Mouse (Mus musculus): Measurements from ENCODE around the gene Polr3g.
"Not testable (repeated sequence)": the region's sequence is repeated elsewhere in the genome, so short reads cannot be mapped to it uniquely, and the experiment has no call there.

Gene Polr3g

GRCm38 (mm10) chr13:81684884-81685283, 25.9 kb downstream of the Polr3g start:
- no peak for DNase-seq

- no peak for DNase-seq
These were observed 26.6 kb downstream of the Polr3g start for GRCm38 (mm10) chr13:81684258-81684657.

DNA sequence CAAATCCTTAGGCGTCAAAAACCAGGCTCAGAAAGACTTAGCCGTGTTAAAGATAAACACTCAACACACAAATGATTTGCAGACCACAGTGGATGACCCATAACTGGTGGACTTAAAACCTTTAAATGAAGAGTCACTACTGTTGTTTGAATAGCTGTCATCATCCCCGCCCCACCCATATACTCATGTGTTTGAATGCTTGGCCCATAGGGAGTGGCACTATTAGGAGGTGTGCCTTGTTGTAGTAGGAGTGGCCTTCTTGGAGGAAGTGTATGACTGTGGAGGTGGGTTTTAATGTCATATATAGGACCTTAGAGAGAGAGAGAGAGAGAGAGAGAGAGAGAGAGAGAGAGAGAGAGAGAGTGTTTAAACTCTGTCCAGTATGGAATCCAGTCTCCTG, 27.7 kb downstream of the Polr3g start:
- no peak for DNase-seq

DNA sequence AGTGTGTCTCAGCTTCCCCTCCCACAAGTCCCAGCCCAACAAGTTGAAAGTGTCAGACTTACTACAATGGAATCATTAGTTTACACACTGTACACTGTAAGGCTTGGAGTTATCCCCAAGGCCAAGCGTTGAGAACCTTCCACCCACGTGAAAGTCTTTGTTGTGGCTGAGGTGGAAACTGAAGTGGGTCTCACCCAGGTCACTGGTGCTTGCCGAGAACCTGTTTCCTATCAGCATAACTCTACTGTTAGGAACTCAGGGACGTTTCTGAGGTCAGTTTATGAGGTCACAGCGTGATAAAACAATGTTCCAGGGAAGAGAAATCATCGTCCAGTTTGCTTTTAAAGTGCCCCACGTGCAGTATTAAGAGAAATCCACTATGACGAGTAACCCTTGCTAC, 35.5 kb downstream of the Polr3g start:
- DNase-seq = no peak

DNA sequence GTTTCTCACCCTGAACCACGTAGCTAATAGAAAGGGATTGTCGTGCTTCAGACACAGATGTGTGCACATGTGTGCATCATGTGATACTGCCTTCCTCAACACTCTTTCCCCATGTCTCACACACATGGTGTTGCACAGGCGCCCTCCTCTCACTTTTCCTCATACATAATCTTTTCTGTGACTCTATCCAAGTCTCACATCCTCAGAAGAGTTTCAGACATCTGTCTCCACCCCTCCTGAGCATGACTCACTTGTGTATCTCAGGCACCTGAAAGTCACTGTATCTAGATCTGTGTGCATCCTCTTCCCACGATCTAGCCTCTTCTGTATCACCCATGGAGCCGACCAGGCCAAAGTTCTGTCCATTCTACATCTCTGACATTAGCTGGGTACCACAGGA, 43.1 kb downstream of the Polr3g start:
- no peak for DNase-seq

- DNase-seq = no peak
These were observed 46.5 kb downstream of the Polr3g start for GRCm38 (mm10) chr13:81664331-81664698.

DNA sequence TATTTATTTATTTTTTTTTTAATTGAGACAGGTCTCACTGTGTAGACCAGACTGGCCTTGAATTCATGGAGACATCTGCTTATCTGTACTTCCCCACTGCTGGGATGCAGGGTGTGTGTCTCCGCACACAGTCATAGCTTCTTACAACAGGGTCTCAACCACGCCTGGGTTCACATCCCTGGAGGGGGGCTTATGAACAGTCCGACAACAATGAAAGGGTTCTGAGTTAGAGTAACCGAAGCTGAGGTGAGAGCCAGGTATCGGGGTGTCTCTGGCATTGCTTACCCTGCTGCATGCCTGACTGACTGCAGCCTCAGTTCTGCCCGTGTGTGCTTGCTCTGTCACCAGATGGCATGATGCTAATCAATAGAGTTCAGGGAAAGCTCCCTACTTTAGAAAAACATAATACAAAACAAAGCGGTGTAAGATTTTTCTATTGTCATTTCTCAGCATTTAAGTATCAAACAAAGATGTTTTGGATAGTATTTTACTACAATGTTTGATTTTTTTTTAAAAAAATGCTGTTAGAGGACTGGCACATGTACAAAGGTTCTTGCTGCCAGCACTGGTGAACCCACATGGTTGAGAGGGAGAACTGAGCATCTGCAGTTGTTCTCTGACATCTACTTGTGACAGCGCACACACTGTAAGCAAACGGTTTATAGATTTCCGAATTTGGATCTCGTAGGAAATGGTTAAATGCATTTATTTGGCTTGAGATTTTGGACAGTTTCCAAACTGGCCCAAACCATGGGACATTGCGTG, 47.1 kb downstream of the Polr3g start:
- DNase-seq = no peak

GRCm38 (mm10) chr13:81658053-81658752, 52.6 kb downstream of the Polr3g start:
- no peak for DNase-seq

DNA sequence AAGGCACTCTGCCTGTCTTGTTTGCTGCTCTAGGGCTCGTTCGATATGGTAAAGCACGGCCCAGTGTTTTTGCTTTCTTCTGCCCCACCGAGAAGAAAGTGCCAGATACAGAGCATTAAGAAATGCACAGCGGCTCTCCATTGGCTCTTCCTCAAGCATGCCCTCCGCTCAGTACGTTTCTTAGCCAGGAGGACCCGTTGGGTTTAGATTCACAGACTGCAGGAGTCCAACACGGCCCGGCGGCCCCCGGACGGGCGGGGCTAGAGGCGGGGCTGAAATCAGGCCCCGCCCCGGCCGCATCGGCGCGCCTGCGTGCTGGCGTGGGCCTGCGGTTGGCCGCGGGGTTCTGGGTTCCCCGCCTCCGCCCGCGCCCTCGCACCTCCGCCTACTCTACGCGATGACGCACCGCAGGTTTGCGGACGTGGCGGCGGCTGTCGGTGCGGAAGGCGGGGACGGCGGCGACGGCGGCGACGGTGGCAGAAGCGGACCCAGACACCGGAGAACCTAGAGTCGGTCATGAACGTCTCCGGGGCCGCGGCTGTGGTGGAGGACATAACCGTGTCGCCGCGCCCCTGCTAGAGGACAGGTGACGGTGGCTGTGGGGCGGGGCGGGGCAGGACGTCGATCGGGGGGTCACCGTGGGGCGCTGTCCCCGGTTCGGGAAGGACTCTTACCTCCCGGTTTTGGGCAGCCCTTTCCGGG, 53.3 kb downstream of the Polr3g start, which contains the start of gene Lysmd3:
Lysmd3 (plus strand) TSS at position 313 of the 702 bp plus-strand sequence.
- DNase-seq = peak; percentile 97

GRCm38 (mm10) chr13:81657008-81657350, 53.8 kb downstream of the Polr3g start:
- DNase-seq = no peak

DNA sequence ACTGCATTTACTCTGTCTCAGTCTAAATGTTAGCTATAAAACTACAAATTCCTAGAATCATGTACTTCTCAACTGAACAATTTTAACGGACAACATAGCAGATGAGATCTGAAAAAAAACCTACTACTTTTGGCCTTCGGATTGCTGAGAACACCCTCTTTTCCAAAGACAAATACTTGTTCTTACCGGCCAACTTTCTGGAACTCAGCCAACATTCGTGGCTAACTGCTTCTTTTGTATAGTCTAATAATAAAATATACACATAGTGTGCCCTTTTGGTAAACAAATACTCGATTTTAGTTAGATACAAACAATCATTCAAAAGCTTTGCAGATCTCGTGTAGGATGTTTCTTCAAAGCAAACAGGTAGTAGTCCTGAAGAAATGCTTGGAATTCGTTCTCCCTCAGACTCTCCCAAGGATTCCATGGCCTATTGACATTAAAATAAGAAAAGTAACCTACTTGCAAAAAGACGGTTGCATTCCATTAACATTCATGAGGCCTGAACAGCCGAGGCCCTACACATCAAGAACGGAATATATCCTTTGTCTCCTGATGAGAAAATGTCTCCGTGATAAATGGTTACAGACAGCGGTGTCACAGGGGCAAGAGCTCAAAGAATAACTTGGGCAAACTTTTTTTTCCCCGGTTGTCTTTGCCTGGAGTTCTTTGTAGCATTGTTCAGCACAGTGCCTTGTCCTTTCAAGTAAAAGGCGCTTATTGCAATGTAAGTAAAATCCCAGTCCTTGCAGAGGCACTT, 54.5 kb downstream of the Polr3g start:
- DNase-seq = peak; percentile 34

DNA sequence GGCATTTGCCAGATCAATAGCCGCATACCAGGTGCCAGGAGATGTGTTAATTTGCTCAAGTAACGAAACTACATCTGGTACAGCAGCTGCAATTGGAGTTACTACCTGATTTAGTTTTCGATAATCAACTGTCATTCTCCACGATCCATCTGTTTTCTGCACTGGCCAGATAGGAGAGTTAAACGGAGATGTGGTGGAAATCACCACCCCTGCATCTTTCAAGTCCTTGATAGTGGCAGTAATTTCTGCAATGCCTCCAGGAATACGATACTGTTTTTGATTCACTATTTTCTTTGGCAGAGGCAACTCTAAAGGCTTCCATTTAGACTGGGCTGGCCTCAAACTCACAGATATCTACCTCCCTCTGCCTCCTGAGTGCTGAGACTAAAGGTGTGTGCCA, 60.4 kb downstream of the Polr3g start:
- DNase-seq = not testable (repeated sequence)

GRCm38 (mm10) chr13:81646348-81646747, 64.5 kb downstream of the Polr3g start:
- DNase-seq = no peak

- no peak for DNase-seq
These were observed 66.7 kb downstream of the Polr3g start for GRCm38 (mm10) chr13:81644047-81644565.

GRCm38 (mm10) chr13:81642491-81643149, 68.2 kb downstream of the Polr3g start:
- DNase-seq = no peak

GRCm38 (mm10) chr13:81641289-81642045, 69.3 kb downstream of the Polr3g start:
- peak; percentile 67 for DNase-seq

DNA sequence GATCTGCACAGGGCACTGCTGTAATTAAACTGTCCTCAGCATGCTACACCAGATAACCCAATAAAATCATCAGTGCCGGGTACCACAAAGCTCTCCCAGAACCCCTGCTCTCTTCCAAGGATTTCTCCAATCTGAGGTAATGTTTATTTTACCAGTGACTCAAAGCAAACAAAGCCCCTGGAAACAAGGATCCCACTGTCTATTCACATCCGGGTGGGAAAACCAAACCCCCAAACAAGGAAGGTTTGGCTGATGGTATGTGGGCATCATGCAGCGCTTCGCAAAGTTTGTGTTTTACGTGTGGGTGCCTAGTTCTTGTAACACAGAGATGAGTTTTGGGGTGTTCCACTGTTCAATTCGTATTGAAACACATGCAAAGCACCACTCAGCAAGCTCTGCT, 69.9 kb downstream of the Polr3g start:
- no peak for DNase-seq

DNA sequence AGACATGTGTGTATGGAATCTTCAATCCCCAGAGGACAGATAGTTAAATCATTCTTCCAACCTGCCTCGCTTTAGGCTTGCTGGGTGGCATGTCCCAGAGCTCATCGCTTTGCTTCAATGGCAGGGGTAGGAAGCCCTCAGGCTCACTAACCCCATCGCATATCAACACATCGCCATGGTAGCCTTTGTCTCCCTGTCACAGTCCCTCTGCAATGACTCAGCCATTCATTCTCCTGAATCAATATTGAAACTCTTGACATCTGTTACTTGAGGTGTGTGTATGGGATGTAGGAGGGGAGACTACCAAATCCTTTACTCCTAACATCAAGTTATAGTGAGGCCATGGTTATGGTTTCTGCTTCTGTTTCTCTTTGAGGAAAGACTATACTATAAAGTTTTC, 71.2 kb downstream of the Polr3g start:
- DNase-seq = no peak

- DNase-seq = peak; percentile 81
These were observed 77.9 kb downstream of the Polr3g start, which contains the start of gene Adgrv1 for GRCm38 (mm10) chr13:81632720-81633415. TSS of gene Adgrv1 (minus strand) at chr13:81633154.

DNA sequence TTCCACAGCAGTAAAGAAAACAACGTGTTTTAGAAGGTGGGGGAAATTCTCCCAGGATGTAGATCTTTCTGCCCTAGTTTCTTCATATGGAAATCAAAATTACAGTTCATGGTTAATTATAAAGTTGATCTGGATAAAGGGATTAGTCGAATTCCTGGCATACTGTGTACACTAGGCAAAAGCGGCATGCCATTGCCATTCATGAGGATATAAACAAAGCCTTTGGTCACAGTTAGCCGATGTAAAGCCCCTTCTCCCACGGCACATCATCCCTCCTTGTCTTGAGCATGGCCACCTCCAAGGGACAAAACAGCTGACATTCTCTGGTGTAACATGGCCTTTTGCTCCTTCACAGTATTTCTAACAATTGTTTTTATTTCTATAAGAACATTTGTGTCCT, 80.2 kb downstream of the Polr3g start:
- no peak for DNase-seq

- DNase-seq = no peak
These were observed 81.4 kb downstream of the Polr3g start for GRCm38 (mm10) chr13:81629395-81629794.

All from kidney, postnatal 10 days (tissue).